Mouse (Mus musculus) MEL (cell line): ENCODE data around the gene Grik1. TPM values are rescaled to one million over a fixed set of nuclear protein-coding genes. Genes with fewer than 3 reads are reported as not detected.

Experiments
- DNase-seq: peaks from one replicate; pipeline ENCODE4 v3.0.0; 2011; ENCODE audit warnings: low read depth, low spot score
- H3K27ac ChIP-seq: 2 replicates; pipeline ENCODE4 v1.5.1; 2012; ENCODE audit warnings: low read depth, mild to moderate bottlenecking, control low read depth, low read length, moderate library complexity; ENCODE audit not compliant: control insufficient read depth
- H3K27me3 ChIP-seq, 2 experiments: fragments of 150-350 bp in 1 of 2; sonication (generic) in 1 of 2; 2 replicates each; pipeline ENCODE4 v1.6.1; 2012; ENCODE audit warnings: low read length in 2 of 2, mild to moderate bottlenecking in 2 of 2, improper control_type of control experiment in 1 of 2, moderate library complexity in 1 of 2; ENCODE audit not compliant: insufficient read depth in 2 of 2, control insufficient read depth in 1 of 2
- H3K36me3 ChIP-seq, 2 experiments: 2 replicates each; pipeline ENCODE4 v1.6.1; 2012 to 2014; ENCODE audit warnings: low read length in 2 of 2, improper control_type of control experiment in 1 of 2, inconsistent platforms in 1 of 2, mild to moderate bottlenecking in 1 of 2; ENCODE audit not compliant: insufficient read depth in 2 of 2, control insufficient read depth in 1 of 2
- H3K4me1 ChIP-seq, 2 experiments: fragments of 150-350 bp in 1 of 2; sonication (generic) in 1 of 2; 2 replicates each; pipeline ENCODE4 v1.6.1; 2012; ENCODE audit warnings: low read length in 2 of 2, improper control_type of control experiment in 1 of 2, mild to moderate bottlenecking in 1 of 2; ENCODE audit not compliant: insufficient read depth in 2 of 2, control insufficient read depth in 1 of 2
- H3K4me3 ChIP-seq, 2 experiments: fragments of 150-350 bp in 1 of 2; sonication (generic) in 1 of 2; 2 replicates each; pipeline ENCODE4 v1.5.1; 2012; ENCODE audit warnings: low read depth in 2 of 2, low read length in 2 of 2, mild to moderate bottlenecking in 2 of 2, moderate library complexity in 2 of 2, control low read depth in 1 of 2, improper control_type of control experiment in 1 of 2; ENCODE audit not compliant: control insufficient read depth in 1 of 2, insufficient read depth in 1 of 2
- H3K79me2 ChIP-seq: 2 replicates; pipeline ENCODE4 v1.6.1; 2012; ENCODE audit warnings: mild to moderate bottlenecking, low read length, moderate library complexity; ENCODE audit not compliant: control insufficient read depth, poor library complexity, insufficient read depth
- H3K9ac ChIP-seq: 2 replicates; pipeline ENCODE4 v1.6.1; 2012; ENCODE audit warnings: low read depth, mild to moderate bottlenecking, control low read depth, low read length, moderate library complexity; ENCODE audit not compliant: control insufficient read depth, poor library complexity, severe bottlenecking
- H3K9me3 ChIP-seq: fragments of 150-350 bp; sonication (generic); replicated peaks from 2 replicates; pipeline ENCODE4 v1.6.1; 2012; ENCODE audit warnings: mild to moderate bottlenecking, low read length, improper control_type of control experiment, moderate library complexity; ENCODE audit not compliant: insufficient read depth
- CHD1 ChIP-seq: IDR thresholded peaks from 2 replicates; pipeline ENCODE4 v1.6.1; 2012; ENCODE audit warnings: low read depth, mild to moderate bottlenecking, inconsistent platforms, low read length, improper control_type of control experiment
- CHD2 ChIP-seq: IDR thresholded peaks from 2 replicates; pipeline ENCODE4 v1.6.1; 2011; ENCODE audit warnings: low read length, improper control_type of control experiment
- CTCF ChIP-seq, 3 experiments: IDR thresholded peaks in 2 of 3; conservative IDR thresholded peaks in 1 of 3; 2 replicates each; pipeline ENCODE4 v1.5.1; 2011 to 2012; ENCODE audit warnings: low read length in 3 of 3, low read depth in 2 of 3, mild to moderate bottlenecking in 2 of 3, improper control_type of control experiment in 1 of 3, inconsistent platforms in 1 of 3, mixed read lengths in 1 of 3, moderate library complexity in 1 of 3; ENCODE audit not compliant: control insufficient read depth in 1 of 3, insufficient read depth in 1 of 3, poor library complexity in 1 of 3, severe bottlenecking in 1 of 3
- E2F4 ChIP-seq: IDR thresholded peaks from 2 replicates; pipeline ENCODE4 v1.6.1; 2011; ENCODE audit warnings: low read depth, low read length, improper control_type of control experiment, borderline replicate concordance
- EP300 ChIP-seq, 2 experiments: IDR thresholded peaks; 2 replicates each; pipeline ENCODE4 v1.6.1; 2011; ENCODE audit warnings: improper control_type of control experiment in 2 of 2, low read length in 2 of 2, low read depth in 1 of 2, mild to moderate bottlenecking in 1 of 2
- ETS1 ChIP-seq: IDR thresholded peaks from 2 replicates; pipeline ENCODE4 v1.6.1; 2012; ENCODE audit warnings: low read depth, mild to moderate bottlenecking, inconsistent platforms, low read length, improper control_type of control experiment, moderate library complexity
- GABPA ChIP-seq: IDR thresholded peaks from 2 replicates; pipeline ENCODE4 v1.6.1; 2012; ENCODE audit warnings: low read depth, mild to moderate bottlenecking, inconsistent platforms, low read length, improper control_type of control experiment, moderate library complexity
- GATA1 ChIP-seq: IDR thresholded peaks from 2 replicates; pipeline ENCODE4 v1.6.1; 2011; ENCODE audit warnings: low read depth, low read length, improper control_type of control experiment
- HCFC1 ChIP-seq: IDR thresholded peaks from 2 replicates; pipeline ENCODE4 v1.6.1; 2012; ENCODE audit warnings: low read depth, mild to moderate bottlenecking, inconsistent platforms, low read length, improper control_type of control experiment, moderate library complexity
- JUND ChIP-seq: IDR thresholded peaks from 2 replicates; pipeline ENCODE4 v1.6.1; 2011; ENCODE audit warnings: low read depth, mild to moderate bottlenecking, improper control_type of control experiment, low read length
- KAT2A ChIP-seq: conservative IDR thresholded peaks from 2 replicates; pipeline ENCODE4 v1.6.1; 2012; ENCODE audit warnings: low read depth, low read length, improper control_type of control experiment, inconsistent platforms
- MAFK ChIP-seq: IDR thresholded peaks from 2 replicates; pipeline ENCODE4 v1.6.1; 2011; ENCODE audit warnings: low read depth, mild to moderate bottlenecking, low read length, improper control_type of control experiment, borderline replicate concordance
- MAZ ChIP-seq: IDR thresholded peaks from 2 replicates; pipeline ENCODE4 v1.6.1; 2012; ENCODE audit warnings: low read depth, mild to moderate bottlenecking, inconsistent platforms, low read length, improper control_type of control experiment
- MEF2A ChIP-seq: IDR thresholded peaks from 2 replicates; pipeline ENCODE4 v1.6.1; 2014; ENCODE audit warnings: low read depth, mild to moderate bottlenecking, inconsistent platforms, low read length, improper control_type of control experiment; ENCODE audit not compliant: poor library complexity, insufficient replicate concordance, severe bottlenecking; ENCODE audit errors: extremely low read depth
- MXI1 ChIP-seq: IDR thresholded peaks from 2 replicates; pipeline ENCODE4 v1.6.1; 2011; ENCODE audit warnings: mild to moderate bottlenecking, low read depth, low read length, improper control_type of control experiment
- MYB ChIP-seq: IDR thresholded peaks from 2 replicates; pipeline ENCODE4 v1.6.1; 2011; ENCODE audit warnings: mild to moderate bottlenecking, low read depth, low read length, improper control_type of control experiment
- NRF1 ChIP-seq: IDR thresholded peaks from 2 replicates; pipeline ENCODE4 v1.6.1; 2014; ENCODE audit warnings: low read depth, mild to moderate bottlenecking, inconsistent platforms, low read length, improper control_type of control experiment, moderate library complexity; ENCODE audit not compliant: poor library complexity, insufficient read depth, severe bottlenecking
- POLR2AphosphoS5 ChIP-seq: IDR thresholded peaks from 2 replicates; pipeline ENCODE4 v1.6.1; 2012; ENCODE audit warnings: low read depth, borderline replicate concordance, mild to moderate bottlenecking, inconsistent platforms, low read length, moderate library complexity, mixed read lengths
- RAD21 ChIP-seq: IDR thresholded peaks from 2 replicates; pipeline ENCODE4 v1.6.1; 2011; ENCODE audit warnings: mild to moderate bottlenecking, low read depth, low read length, improper control_type of control experiment
- TAL1 ChIP-seq: IDR thresholded peaks from 2 replicates; pipeline ENCODE4 v1.6.1; 2012; ENCODE audit warnings: mild to moderate bottlenecking, inconsistent platforms, low read length, moderate library complexity, mixed read lengths
- TBP ChIP-seq: IDR thresholded peaks from 2 replicates; pipeline ENCODE4 v1.8.0; 2011; ENCODE audit warnings: low read depth, low read length, improper control_type of control experiment
- TCF12 ChIP-seq: IDR thresholded peaks from 2 replicates; pipeline ENCODE4 v1.6.1; 2014; ENCODE audit warnings: low read depth, mild to moderate bottlenecking, inconsistent platforms, low read length, improper control_type of control experiment, moderate library complexity
- USF2 ChIP-seq, 2 experiments: IDR thresholded peaks; 2 replicates each; pipeline ENCODE4 v1.6.1; 2011 to 2012; ENCODE audit warnings: improper control_type of control experiment in 2 of 2, low read length in 2 of 2, borderline replicate concordance in 1 of 2, inconsistent platforms in 1 of 2, low read depth in 1 of 2, mild to moderate bottlenecking in 1 of 2; ENCODE audit not compliant: insufficient read depth in 1 of 2
- ZMIZ1 ChIP-seq: IDR thresholded peaks from 2 replicates; pipeline ENCODE4 v1.6.1; 2012; ENCODE audit warnings: low read depth, mild to moderate bottlenecking, inconsistent platforms, low read length, improper control_type of control experiment, moderate library complexity
- ZNF384 ChIP-seq: IDR thresholded peaks from 2 replicates; pipeline ENCODE4 v1.6.1; 2012; ENCODE audit warnings: low read depth, mild to moderate bottlenecking, inconsistent platforms, low read length, improper control_type of control experiment
- polyA plus RNA-seq, 2 experiments: library from polyadenylated mRNA; stranded (reverse) in 1 of 2; unstranded in 1 of 2; fragments of >175 nt in 1 of 2; fragments of >200 nt in 1 of 2; gene quantifications; 2 replicates each; pipeline versions ENCODE4 v1.2.1 to v1.2.4; 2012; ENCODE audit warnings: low replicate concordance in 2 of 2, low read depth in 1 of 2; ENCODE audit not compliant: insufficient read length in 2 of 2, insufficient read depth in 1 of 2, missing spikeins in 1 of 2
- total RNA-seq: library from RNA; depleted of rRNA; stranded (reverse); fragments of 300-350 nt; gene quantifications from 2 replicates; pipeline ENCODE4 v1.2.3, GENCODE M21; 2012

Gene Grik1
- total and polyA plus RNA-seq, 3 experiments: not detected

- Histone ChIP-seq H3K9me3 (no peaks in the 10 kb centered on the region), H3K79me2 (no peaks in the 10 kb centered on the region), H3K9ac (no peak overlapping the region), H3K4me1 (no peaks in the 10 kb centered on the region), H3K36me3 (no peaks in the 10 kb centered on the region), H3K27ac (no peak overlapping the region), H3K4me3 (no peak overlapping the region), H3K27me3 (no peaks in the 10 kb centered on the region)
- no peak for TF ChIP-seq TAL1
- TF ChIP-seq CTCF (IDR thresholded peaks at IDR 0.05 in 2 of 3, conservative IDR thresholded peaks at IDR 0.05 in 1 of 3; ENCODE audit: control insufficient read depth in 1 of 3, insufficient read depth in 1 of 3, low read depth in 2 of 3, low read length in 3 of 3, poor library complexity in 1 of 3, severe bottlenecking in 1 of 3): no peak
- TF ChIP-seq TBP: no peak
- TF ChIP-seq USF2 (IDR thresholded peaks at IDR 0.05; ENCODE audit: borderline replicate concordance in 1 of 2, insufficient read depth in 1 of 2, low read depth in 1 of 2, low read length in 2 of 2): no peak
- TF ChIP-seq MXI1: no peak
- no peak for TF ChIP-seq CHD2
- no peak for DNase-seq
Observed at GRCm38 (mm10) chr16:87917157-87917546, 372.9 kb downstream of the Grik1 start.

DNA sequence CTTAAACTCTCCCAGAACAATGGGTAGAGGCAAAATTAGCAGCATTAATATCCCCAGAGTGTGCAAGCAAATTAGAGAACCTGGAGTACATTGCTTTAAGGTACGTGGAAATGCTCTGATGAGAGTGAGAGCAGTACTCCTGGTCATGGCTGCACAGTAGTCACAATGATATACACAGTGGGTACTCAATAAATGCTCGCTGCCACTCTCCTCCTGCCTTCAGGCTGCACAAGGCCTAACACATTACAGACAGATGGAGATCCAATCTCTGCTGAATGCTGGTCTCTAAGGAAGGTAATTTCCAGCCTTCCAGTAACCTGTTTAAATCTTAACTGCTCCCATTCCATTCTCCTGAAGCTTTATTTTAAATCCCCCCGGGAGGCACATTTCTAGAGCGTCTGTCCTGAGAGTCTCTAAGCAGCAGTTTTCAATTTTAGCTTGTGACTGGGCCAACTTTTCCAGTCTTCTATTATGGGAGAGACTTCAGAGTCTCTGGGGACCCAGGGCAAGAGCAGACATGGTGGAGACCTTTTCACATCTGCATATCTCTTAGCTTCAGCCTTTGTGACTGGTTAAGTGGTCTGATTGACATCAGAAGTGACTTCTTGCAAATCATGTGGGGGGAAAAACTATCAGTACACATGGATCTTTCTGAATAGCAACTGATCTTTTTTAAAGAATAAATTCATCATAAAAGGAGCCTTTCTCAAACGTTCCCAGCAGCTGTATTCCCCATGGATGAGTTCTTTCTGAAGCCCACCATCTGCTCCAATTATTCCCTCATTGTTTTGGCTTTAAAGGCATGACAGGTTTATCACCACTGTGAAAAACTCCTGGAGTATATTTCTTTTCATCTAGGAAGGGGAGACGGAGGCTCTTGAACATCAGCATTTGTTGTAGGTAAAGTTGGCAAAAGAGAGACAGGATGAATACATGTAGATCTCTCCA, 373.6 kb downstream of the Grik1 start:
- H3K79me2 ChIP-seq: no peaks in the 10 kb centered on the region
- no peak overlapping the region for H3K9ac ChIP-seq

GRCm38 (mm10) chr16:87915156-87915555, 374.9 kb downstream of the Grik1 start:
- Histone ChIP-seq H3K27me3 (no peaks in the 10 kb centered on the region), H3K4me1 (no peaks in the 10 kb centered on the region), H3K9me3 (no peaks in the 10 kb centered on the region), H3K4me3 (no peak overlapping the region), H3K36me3 (no peaks in the 10 kb centered on the region), H3K27ac (no peak overlapping the region), H3K9ac (no peak overlapping the region), H3K79me2 (no peaks in the 10 kb centered on the region)
- no peak for DNase-seq
- TF ChIP-seq USF2 (IDR thresholded peaks at IDR 0.05; ENCODE audit: borderline replicate concordance in 1 of 2, insufficient read depth in 1 of 2, low read depth in 1 of 2, low read length in 2 of 2) (no peak), NRF1 (no peak), ETS1 (no peak), MAFK (no peak), TCF12 (no peak), EP300 (IDR thresholded peaks at IDR 0.05; ENCODE audit: low read depth in 1 of 2, low read length in 2 of 2) (no peak), ZMIZ1 (no peak), GATA1 (no peak), MYB (no peak), MAZ (no peak), ZNF384 (no peak), MEF2A (no peak), KAT2A (no peak), RAD21 (no peak)

More for the DNA sequence above, 373.6 kb downstream of the Grik1 start:
- H3K36me3 ChIP-seq: no peaks in the 10 kb centered on the region
- H3K4me3 ChIP-seq: no peak overlapping the region
- TF ChIP-seq MYB (no peak), GABPA (no peak), MAZ (no peak), ETS1 (no peak), ZNF384 (no peak), CHD1 (no peak), POLR2AphosphoS5 (no peak), JUND (no peak), CHD2 (no peak), E2F4 (no peak), CTCF (IDR thresholded peaks at IDR 0.05 in 2 of 3, conservative IDR thresholded peaks at IDR 0.05 in 1 of 3; ENCODE audit: control insufficient read depth in 1 of 3, insufficient read depth in 1 of 3, low read depth in 2 of 3, low read length in 3 of 3, poor library complexity in 1 of 3, severe bottlenecking in 1 of 3) (no peak), HCFC1 (no peak), EP300 (IDR thresholded peaks at IDR 0.05; ENCODE audit: low read depth in 1 of 2, low read length in 2 of 2) (no peak), TCF12 (no peak)
- TF ChIP-seq, all 39 proteins: peak for 0
- H3K27me3 ChIP-seq: no peaks in the 10 kb centered on the region
- H3K4me1 ChIP-seq: no peaks in the 10 kb centered on the region
- H3K9me3 ChIP-seq: no peaks in the 10 kb centered on the region
- no peak for DNase-seq
- H3K27ac ChIP-seq: no peak overlapping the region
